Mouse (Mus musculus): ENCODE results near the gene Tjap1.

Tjap1 gene

DNA sequence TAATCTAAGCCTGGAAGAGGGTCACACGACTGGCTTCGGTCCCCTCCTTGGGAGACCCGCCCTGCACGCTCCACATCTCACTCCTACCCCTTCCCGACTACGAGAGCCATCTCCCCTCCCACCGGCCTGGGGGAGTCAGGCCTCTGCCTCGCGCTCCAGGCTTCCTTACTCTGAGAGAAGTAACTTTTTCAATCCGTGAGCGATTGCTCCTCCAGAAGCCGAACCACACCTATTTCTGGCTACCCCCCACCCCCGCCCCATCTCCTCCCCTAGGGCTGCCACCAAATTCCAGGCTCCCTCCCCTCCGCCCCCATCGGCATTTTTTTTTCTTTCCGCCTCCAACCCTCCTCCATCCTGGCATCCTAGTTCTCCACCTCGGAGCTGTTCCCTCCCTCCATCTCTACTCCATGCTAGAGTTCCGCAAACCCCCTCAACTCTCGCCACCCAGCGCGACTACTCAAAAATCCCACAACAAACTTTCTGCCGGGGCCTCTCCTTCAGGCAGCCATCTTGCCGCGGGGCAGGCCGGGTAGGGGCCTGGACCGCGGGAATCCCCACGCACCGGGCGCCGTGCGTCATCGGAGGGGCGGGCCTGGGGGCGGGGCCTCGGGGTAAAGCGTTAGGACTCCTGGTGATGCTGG, at the start of gene Tjap1:
Tjap1 (minus strand) TSS at position 544 of the 641 bp plus-strand sequence.
- in situ Hi-C loops (cut with MboI), result no loop called here

GRCm38 (mm10) chr17:46328723-46329122, 45.9 kb upstream of the Tjap1 start:
- in situ Hi-C loops (cut with MboI), result no loop called here

- in situ Hi-C loops (cut with MboI), result no loop called here
Observed at GRCm38 (mm10) chr17:46327906-46328534, 45.2 kb upstream of the Tjap1 start, which contains the start of gene Abcc10. Gene Abcc10, minus strand, starts transcription at chr17:46328352.

DNA sequence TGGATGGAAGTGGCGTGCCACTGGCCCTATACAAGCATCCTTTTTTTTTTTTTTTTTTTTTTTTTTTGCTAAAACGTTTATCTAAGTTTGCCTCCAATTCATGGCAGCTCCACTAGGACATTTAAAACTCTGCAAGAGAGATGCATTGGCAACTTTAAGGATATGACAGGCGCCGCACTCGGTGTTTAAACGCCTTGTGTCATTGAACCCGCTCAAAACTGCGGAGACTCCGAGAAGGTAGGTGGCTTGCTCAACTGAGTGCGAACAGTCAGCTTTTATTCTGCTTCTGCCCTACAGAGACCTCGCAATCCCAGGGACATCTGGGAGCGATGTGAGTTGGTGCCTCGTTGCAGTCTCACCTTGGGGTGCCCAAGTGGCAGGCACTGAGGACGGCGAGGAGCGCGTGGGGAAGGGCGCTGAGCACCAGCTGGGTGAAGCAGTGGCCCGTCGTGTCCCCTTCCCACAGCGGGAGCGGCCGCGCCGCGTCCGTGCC, 44.6 kb upstream of the Tjap1 start:
- in situ Hi-C loops (cut with MboI), result no loop called here

- in situ Hi-C loops (cut with MboI), result no loop called here
Observed at GRCm38 (mm10) chr17:46322046-46322823, 39.4 kb upstream of the Tjap1 start.

DNA sequence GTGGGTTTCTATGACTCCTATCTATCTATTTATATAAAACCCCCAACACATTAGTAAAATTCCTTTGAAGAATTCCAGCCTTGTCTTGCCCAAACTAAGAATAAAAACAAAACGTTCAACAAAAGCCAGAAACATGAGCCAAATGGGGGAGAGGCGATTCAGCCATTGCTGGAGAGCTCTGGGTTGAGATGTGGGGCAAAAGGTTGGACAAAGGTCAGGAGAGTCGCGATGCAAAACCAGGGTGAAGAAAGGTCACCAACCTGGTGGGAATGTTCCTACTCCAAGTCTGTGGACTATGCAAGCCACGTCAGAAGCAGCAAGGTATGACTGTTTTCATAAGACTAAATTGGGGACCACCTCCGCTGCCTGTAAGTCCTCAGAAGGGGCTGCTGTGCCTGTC, 37.7 kb upstream of the Tjap1 start:
- in situ Hi-C loops (cut with MboI), result no loop called here

DNA sequence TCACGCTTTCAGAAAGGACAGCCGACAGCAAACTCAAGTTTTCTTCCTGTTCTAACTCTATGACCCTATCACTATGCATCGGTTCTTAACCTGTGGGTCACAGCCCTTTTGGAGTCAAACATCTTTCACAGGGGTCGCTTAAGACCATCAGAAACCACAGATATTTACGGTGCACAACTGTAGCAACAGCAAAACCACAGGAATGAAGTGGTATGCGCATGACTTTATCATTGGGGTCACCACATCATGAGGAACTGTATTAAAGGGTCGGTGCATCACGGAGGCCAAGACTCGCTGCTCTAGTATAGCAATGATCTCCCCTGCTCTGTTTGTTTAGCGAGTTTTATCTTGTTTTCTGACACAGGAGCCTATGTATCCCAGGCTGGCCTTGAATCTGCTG, 33.0 kb upstream of the Tjap1 start:
- in situ Hi-C loops (cut with MboI), result no loop called here

DNA sequence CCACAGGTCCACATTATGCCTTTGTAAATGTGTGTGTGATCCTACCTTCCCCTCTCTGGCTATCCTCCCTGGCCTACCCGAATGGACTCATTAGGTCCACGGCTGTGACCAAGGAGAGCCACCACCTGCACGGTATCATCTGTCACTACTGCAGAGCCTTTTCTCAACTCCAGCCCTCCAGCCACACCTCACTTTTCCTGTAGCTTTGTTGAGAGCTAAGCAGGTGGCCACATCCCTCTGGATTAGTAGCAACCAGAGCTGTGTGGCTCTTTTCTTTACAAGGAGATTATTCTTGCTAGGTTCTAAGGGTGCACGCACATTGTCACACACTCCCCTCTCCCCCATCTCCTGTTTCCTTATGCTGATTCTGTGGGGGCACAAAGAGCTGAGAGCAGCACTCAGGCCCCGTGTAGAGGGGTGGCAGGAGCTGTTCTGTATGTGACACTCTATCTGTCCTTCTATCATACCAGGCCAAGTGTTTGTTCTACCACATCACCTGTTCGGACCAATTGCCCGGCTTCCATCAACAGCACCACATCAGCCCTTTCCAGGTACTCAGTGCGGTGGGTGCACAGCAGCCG, 30.4 kb upstream of the Tjap1 start:
- in situ Hi-C loops (cut with MboI), result no loop called here

DNA sequence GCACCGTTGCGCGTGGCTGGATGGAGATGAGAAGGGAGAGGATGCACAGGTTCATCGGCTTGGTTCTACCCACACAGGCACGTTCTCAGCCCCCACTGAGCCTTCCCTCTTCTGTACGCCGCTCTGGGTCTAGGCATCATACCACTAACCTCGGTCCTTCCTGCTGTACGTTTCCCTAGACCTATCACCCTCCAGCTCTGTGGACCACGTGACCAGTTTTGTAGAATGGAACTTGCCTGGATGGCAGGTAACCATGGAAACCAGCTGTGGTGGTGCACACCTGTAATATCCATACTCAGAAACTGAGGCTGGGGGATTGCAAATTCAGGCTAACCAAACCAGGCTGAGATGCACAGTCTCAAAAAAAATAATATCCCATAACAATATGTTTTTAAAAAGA, 27.7 kb upstream of the Tjap1 start:
- in situ Hi-C loops (cut with MboI), result no loop called here

DNA sequence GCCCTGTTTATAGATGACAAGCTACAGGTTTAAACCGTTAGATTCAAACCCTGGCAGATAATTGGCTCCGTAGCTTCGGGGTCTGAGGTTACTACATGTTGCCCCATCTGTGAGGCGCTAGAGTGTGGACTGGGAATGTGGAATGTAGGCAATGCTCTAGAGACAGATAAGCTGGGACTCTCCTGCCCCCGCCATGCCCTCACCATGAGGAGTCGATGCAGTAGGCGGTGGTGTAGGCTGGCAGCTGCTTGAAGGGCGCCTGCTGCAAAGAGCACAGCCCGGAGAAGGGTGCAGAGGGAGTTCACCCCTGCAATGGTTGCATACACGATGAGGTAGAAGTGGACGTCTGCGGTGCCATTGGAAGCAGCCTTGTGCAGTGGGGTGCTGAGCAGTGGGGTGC, 27.0 kb upstream of the Tjap1 start:
- in situ Hi-C loops (cut with MboI), result no loop called here

DNA sequence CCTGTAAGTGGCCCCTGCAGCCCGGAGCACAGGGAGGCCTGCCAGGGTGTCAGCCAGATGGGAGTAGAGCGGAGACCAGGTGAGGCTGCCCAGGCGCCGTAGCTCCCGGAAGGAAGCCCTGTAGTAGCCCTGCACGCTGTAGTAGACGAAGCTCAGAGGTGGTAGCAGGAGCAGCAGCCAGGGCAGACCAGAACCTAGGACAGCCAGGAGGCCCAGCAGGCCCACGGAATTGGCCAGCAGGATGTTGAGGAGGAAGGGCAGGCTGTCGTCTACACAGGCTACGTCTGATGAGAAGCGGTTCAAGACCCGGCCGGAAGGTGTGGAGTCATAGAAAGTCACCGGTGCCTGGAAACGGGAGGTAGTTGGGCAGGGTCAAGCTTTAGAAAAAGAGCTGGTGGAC, 24.1 kb upstream of the Tjap1 start:
- in situ Hi-C loops (cut with MboI), result no loop called here

DNA sequence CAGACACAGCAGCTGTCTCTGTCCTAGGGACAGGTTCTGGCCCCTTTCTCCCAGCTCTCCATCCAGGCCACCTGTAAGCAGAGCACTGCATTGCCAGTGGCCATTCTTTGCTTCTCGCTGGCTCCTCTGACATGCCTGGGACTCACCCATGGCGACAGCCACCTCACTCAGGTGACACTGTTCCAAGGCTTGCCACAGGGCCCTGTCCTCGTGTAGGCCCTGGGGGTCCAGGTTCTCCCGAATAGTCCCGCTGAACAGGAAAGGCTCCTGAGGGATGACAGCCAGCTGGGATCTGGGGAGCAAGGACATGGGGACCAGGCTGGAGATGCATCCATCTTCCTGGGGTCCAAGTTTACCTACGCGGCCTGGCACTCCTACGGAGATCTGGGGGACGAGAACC, 21.4 kb upstream of the Tjap1 start:
- in situ Hi-C loops (cut with MboI), result no loop called here

GRCm38 (mm10) chr17:46301892-46302291, 19.1 kb upstream of the Tjap1 start:
- in situ Hi-C loops (cut with MboI), result no loop called here

- in situ Hi-C loops (cut with MboI), result no loop called here
Observed at GRCm38 (mm10) chr17:46298220-46298913, 15.5 kb upstream of the Tjap1 start.

- in situ Hi-C loops (cut with MboI), result no loop called here
Observed at GRCm38 (mm10) chr17:46297364-46298219, 14.8 kb upstream of the Tjap1 start, which contains the start of gene Dlk2. Gene Dlk2, plus strand, starts transcription at chr17:46297421.

GRCm38 (mm10) chr17:46297028-46297363, 14.2 kb upstream of the Tjap1 start:
- in situ Hi-C loops (cut with MboI), result no loop called here

DNA sequence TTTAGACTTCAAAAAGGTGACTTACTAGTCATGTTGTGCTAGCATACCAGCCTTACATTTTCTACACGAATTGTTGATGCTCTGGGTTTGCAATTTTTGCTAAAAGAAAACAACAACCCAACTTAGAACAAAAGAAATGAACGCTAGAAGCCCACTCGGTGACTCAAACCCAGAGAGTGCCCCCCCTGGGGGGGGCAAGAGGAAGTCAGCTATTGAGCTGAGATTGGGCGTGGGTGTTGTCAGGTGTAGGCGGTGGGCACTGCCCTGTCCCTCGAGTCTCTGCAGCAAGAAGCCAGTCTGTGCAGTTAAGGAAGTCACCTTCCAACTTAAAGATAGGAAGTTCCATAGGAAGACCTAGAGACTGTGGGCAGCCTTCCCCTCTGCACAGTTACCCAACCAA, 13.8 kb upstream of the Tjap1 start:
- in situ Hi-C loops (cut with MboI), result no loop called here

GRCm38 (mm10) chr17:46287678-46288095, 4.9 kb upstream of the Tjap1 start:
- in situ Hi-C loops (cut with MboI), result no loop called here

- in situ Hi-C loops (cut with MboI), result no loop called here
Observed at GRCm38 (mm10) chr17:46285407-46285806, 2.6 kb upstream of the Tjap1 start.

GRCm38 (mm10) chr17:46284653-46285052, 1.8 kb upstream of the Tjap1 start:
- in situ Hi-C loops (cut with MboI), result no loop called here

DNA sequence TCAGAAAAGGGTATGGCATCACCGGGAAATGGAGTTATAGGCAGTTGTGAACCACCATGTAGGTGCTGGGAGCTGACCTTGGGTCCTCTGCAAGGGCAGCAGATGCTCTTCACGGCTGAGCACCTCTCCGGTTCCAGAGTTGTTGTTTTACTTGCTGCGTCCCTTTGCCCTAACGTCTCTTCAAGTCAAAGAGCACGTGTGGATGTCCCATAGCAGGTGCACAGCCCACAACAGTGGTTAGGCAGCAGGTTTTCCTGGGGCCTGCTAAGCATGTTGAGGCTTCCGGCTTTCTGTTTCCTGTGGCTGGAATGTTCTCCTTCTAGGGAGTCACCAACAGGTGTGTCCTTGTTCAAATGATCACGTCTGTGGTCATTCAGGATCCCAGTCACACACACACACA, 1.1 kb upstream of the Tjap1 start:
- in situ Hi-C loops (cut with MboI), result no loop called here

Data from mature B cell (primary cell).